ENCODE assay signal across 23 mouse cellular contexts in genomic region chr9:47973130-47973529, GRCm38 (mm10).
A peak's percentile ranks its signal among the peaks of the same experiment; 100 is the strongest.
DNase-seq lines count a peak whose midpoint lies in the region; ATAC-seq lines count a peak whose summit lies in the region.
"Had no signal": no experiment of that assay in that cellular context is flagged by ENCODE, and none has a peak within 500 bp of the region (broad histone marks: within the 10 kb centered on the region; RNA-seq: fewer than 3 reads in every experiment).

No protein-coding gene starts in this region.

- peak; percentile 36 for DNase-seq in embryonic facial prominence, embryonic 14.5 days (ENCODE audit: low spot score)
- DNase-seq in embryonic facial prominence, embryonic 10.5 days (ENCODE audit: low spot score), result no peak
- peak; percentile 2 for DNase-seq in right cerebral cortex, postnatal 25 days
- no peak for DNase-seq in right cerebral cortex, postnatal 36 days (ENCODE audit: low spot score in 2 of 2)
- no peak for DNase-seq in urinary bladder, postnatal 14 days (ENCODE audit: low spot score)
- DNase-seq: adrenal gland, postnatal 14 days; cerebellum, adult 8-10 months; gastrocnemius, postnatal 14 days; heart, adult 2 months; heart, postnatal 14 days; kidney, adult 11 months; kidney, postnatal 36 days; layer of hippocampus, postnatal 36 days; lung, adult 18-20 months; right cerebral cortex, postnatal 14 days; thymus, postnatal 25 days had no signal

- no peak overlapping the region for H3K27ac ChIP-seq in embryonic facial prominence, embryonic 14.5 days (replicated peaks; ENCODE audit: low read depth, low read length)
- H3K27ac ChIP-seq in embryonic facial prominence, embryonic 10.5 days (replicated peaks), result no peak overlapping the region
- peak overlapping the region; percentile 75 for H3K27ac ChIP-seq in hindbrain, embryonic 13.5 days
- no peak overlapping the region for H3K27ac ChIP-seq in hindbrain, embryonic 12.5 days
- H3K27ac ChIP-seq: forebrain, embryonic 15.5 days; heart, adult 2 months; heart, embryonic 13.5 days; kidney, embryonic 15.5 days; limb, embryonic 12.5 days had no signal

- no peaks in the 10 kb centered on the region for H3K4me1 ChIP-seq in embryonic facial prominence, embryonic 14.5 days (ENCODE audit: control insufficient read depth, insufficient read depth, low read length)
- no peaks in the 10 kb centered on the region for H3K4me1 ChIP-seq in embryonic facial prominence, embryonic 10.5 days
- peaks cover 20% of the 10 kb centered on the region for H3K4me1 ChIP-seq in hindbrain, embryonic 13.5 days (replicated peaks)
- no peaks in the 10 kb centered on the region for H3K4me1 ChIP-seq in hindbrain, embryonic 12.5 days
- H3K4me1 ChIP-seq: heart, embryonic 13.5 days; kidney, embryonic 15.5 days had no signal

- 60% methylated on average over 12 of the region's 12 CpGs for WGBS in embryonic facial prominence, embryonic 14.5 days
- 79% methylated on average over 12 of the region's 12 CpGs for WGBS in embryonic facial prominence, embryonic 10.5 days
- WGBS in hindbrain, embryonic 13.5 days, result 40% methylated on average over 12 of the region's 12 CpGs
- 51% methylated on average over 12 of the region's 12 CpGs for WGBS in hindbrain, embryonic 12.5 days

- ATAC-seq in embryonic facial prominence, embryonic 14.5 days (ENCODE audit: low read depth), result no peak
- peak; percentile 81 for ATAC-seq in hindbrain, embryonic 13.5 days (ENCODE audit: low FRiP score)
- ATAC-seq in hindbrain, embryonic 12.5 days (ENCODE audit: low FRiP score), result no peak
- ATAC-seq: forebrain, embryonic 15.5 days had no signal

- no peaks in the 10 kb centered on the region for H3K27me3 ChIP-seq in embryonic facial prominence, embryonic 14.5 days (replicated peaks; ENCODE audit: control insufficient read depth, insufficient read depth, low read length)
- H3K27me3 ChIP-seq in embryonic facial prominence, embryonic 10.5 days (replicated peaks; ENCODE audit: low read depth, poor library complexity, severe bottlenecking), result no peaks in the 10 kb centered on the region
- peaks cover 5% of the 10 kb centered on the region; the same call in 1 of the 2 replicates for H3K27me3 ChIP-seq in hindbrain, embryonic 13.5 days
- H3K27me3 ChIP-seq in hindbrain, embryonic 12.5 days, result 0 out of 2 replicates have a peak, but pooled peaks cover 5% of the 10 kb centered on the region
- H3K27me3 ChIP-seq: forebrain, embryonic 15.5 days; heart, embryonic 13.5 days; kidney, embryonic 15.5 days; limb, embryonic 12.5 days had no signal

- no peak overlapping the region for H3K4me3 ChIP-seq in embryonic facial prominence, embryonic 14.5 days (ENCODE audit: low read depth, low read length)
- H3K4me3 ChIP-seq in embryonic facial prominence, embryonic 10.5 days, result no peak overlapping the region
- no peak overlapping the region for H3K4me3 ChIP-seq in hindbrain, embryonic 13.5 days
- H3K4me3 ChIP-seq in hindbrain, embryonic 12.5 days, result no peak overlapping the region
- H3K4me3 ChIP-seq: forebrain, embryonic 15.5 days; heart, adult 2 months; heart, embryonic 13.5 days; kidney, embryonic 15.5 days; limb, embryonic 12.5 days had no signal

- no peak overlapping the region for H3K4me2 ChIP-seq in embryonic facial prominence, embryonic 14.5 days (ENCODE audit: low read depth, low read length)
- no peak overlapping the region for H3K4me2 ChIP-seq in hindbrain, embryonic 13.5 days
- H3K4me2 ChIP-seq in hindbrain, embryonic 12.5 days (replicated peaks), result no peak overlapping the region
- H3K4me2 ChIP-seq: forebrain, embryonic 15.5 days; heart, embryonic 13.5 days; kidney, embryonic 15.5 days; limb, embryonic 12.5 days; liver, embryonic 11.5 days had no signal

- H3K36me3 ChIP-seq in embryonic facial prominence, embryonic 14.5 days (ENCODE audit: control insufficient read depth, insufficient read depth, low read length), result no peaks in the 10 kb centered on the region
- H3K36me3 ChIP-seq in embryonic facial prominence, embryonic 10.5 days (replicated peaks), result no peaks in the 10 kb centered on the region
- no peaks in the 10 kb centered on the region for H3K36me3 ChIP-seq in hindbrain, embryonic 13.5 days
- no peaks in the 10 kb centered on the region for H3K36me3 ChIP-seq in hindbrain, embryonic 12.5 days
- H3K36me3 ChIP-seq: forebrain, embryonic 15.5 days; heart, embryonic 13.5 days; kidney, embryonic 15.5 days; limb, embryonic 12.5 days had no signal

- H3K9ac ChIP-seq in embryonic facial prominence, embryonic 14.5 days (ENCODE audit: low read depth, low read length), result no peak overlapping the region
- H3K9ac ChIP-seq in hindbrain, embryonic 13.5 days, result no peak overlapping the region
- no peak overlapping the region for H3K9ac ChIP-seq in hindbrain, embryonic 12.5 days
- H3K9ac ChIP-seq: forebrain, embryonic 15.5 days; heart, embryonic 13.5 days; kidney, embryonic 15.5 days; limb, embryonic 12.5 days had no signal

- H3K9me3 ChIP-seq in embryonic facial prominence, embryonic 14.5 days (ENCODE audit: control insufficient read depth, low read length), result no peaks in the 10 kb centered on the region
- H3K9me3 ChIP-seq in embryonic facial prominence, embryonic 10.5 days, result no peaks in the 10 kb centered on the region
- H3K9me3 ChIP-seq in hindbrain, embryonic 13.5 days, result no peaks in the 10 kb centered on the region
- H3K9me3 ChIP-seq in hindbrain, embryonic 12.5 days (replicated peaks), result no peaks in the 10 kb centered on the region
- H3K9me3 ChIP-seq: forebrain, embryonic 15.5 days; heart, embryonic 13.5 days; kidney, embryonic 15.5 days; limb, embryonic 12.5 days had no signal

Comparison
In these comparisons a context has a peak if more than half of its experiments do, and no peak if none do; other contexts are left out.
1. DNase-seq: peak in embryonic facial prominence, embryonic 14.5 days (single experiment) and right cerebral cortex, postnatal 25 days (single experiment); none in embryonic facial prominence, embryonic 10.5 days (single experiment), right cerebral cortex, postnatal 36 days (0 of 2) and urinary bladder, postnatal 14 days (single experiment).